Mouse (Mus musculus) myocyte (in vitro differentiated cells): ENCODE measurements at regions not wholly inside any gene's neighbourhood (a gene's known extent, or its start where the extent isn't known, plus 50 kb on each side); places are given as distances from the start of the nearest gene placed in this dataset.
A peak's percentile ranks its signal among the peaks of the same experiment; 100 is the strongest.

Experiments used
- H3K27me3 ChIP-seq: one replicate; pipeline ENCODE4 v1.6.1; 2011; ENCODE audit not compliant: control insufficient read depth, insufficient read depth, insufficient read length
- H3K36me3 ChIP-seq: one replicate; pipeline ENCODE4 v1.6.1; 2011; ENCODE audit not compliant: control insufficient read depth, insufficient read depth
- H3K4me2 ChIP-seq: one replicate; pipeline ENCODE4 v1.6.1; 2011; ENCODE audit warnings: low read depth, control low read depth
- H3K4me3 ChIP-seq: one replicate; pipeline ENCODE4 v1.5.1; 2011; ENCODE audit warnings: mild to moderate bottlenecking, control low read depth, moderate library complexity
- H3K79me2 ChIP-seq: one replicate; pipeline ENCODE4 v1.6.1; 2011; ENCODE audit not compliant: control insufficient read depth, insufficient read depth
- H3ac ChIP-seq: one replicate; pipeline ENCODE4 v1.6.1; 2011; ENCODE audit not compliant: control insufficient read depth, insufficient read length
- CEBPB ChIP-seq: IDR thresholded peaks from 2 replicates; pipeline ENCODE4 v1.6.1; 2011; ENCODE audit warnings: mild to moderate bottlenecking, moderate library complexity; ENCODE audit not compliant: poor library complexity, insufficient read depth, severe bottlenecking
- E2F4 ChIP-seq: IDR thresholded peaks from one replicate; pipeline ENCODE4 v1.6.1; 2011; ENCODE audit warnings: mild to moderate bottlenecking, control low read depth, moderate library complexity; ENCODE audit not compliant: insufficient read depth
- MAX ChIP-seq: IDR thresholded peaks from one replicate; pipeline ENCODE4 v1.6.1; 2011; ENCODE audit warnings: low read depth, mild to moderate bottlenecking, control low read depth
- MYOD1 ChIP-seq, 3 experiments: IDR thresholded peaks; one replicate each; pipeline ENCODE4 v1.6.1; 2011; ENCODE audit warnings: control low read depth in 2 of 3, low read depth in 2 of 3, mild to moderate bottlenecking in 2 of 3, moderate library complexity in 1 of 3; ENCODE audit not compliant: insufficient read length in 2 of 3, control insufficient read depth in 1 of 3
- MYOG ChIP-seq, 3 experiments: IDR thresholded peaks; one replicate each; pipeline ENCODE4 v1.6.1; 2011; ENCODE audit warnings: control low read depth in 2 of 3, low read depth in 2 of 3, mild to moderate bottlenecking in 2 of 3; ENCODE audit not compliant: insufficient read length in 2 of 3, control insufficient read depth in 1 of 3, insufficient read depth in 1 of 3
- POLR2A ChIP-seq: IDR thresholded peaks from one replicate; pipeline ENCODE4 v1.6.1; 2011; ENCODE audit warnings: low read depth, mild to moderate bottlenecking, control low read depth, moderate library complexity; ENCODE audit not compliant: insufficient read length
- POLR2AphosphoS2 ChIP-seq: IDR thresholded peaks from one replicate; pipeline ENCODE4 v1.6.1; 2011; ENCODE audit warnings: low read depth, control low read depth; ENCODE audit not compliant: insufficient read length
- REST ChIP-seq: IDR thresholded peaks from one replicate; pipeline ENCODE4 v1.6.1; 2011; ENCODE audit warnings: mild to moderate bottlenecking, control low read depth, moderate library complexity; ENCODE audit not compliant: insufficient read depth, insufficient read length
- SRF ChIP-seq: IDR thresholded peaks from one replicate; pipeline ENCODE4 v1.6.1; 2011; ENCODE audit warnings: low read depth; ENCODE audit not compliant: control insufficient read depth, insufficient read length
- TCF12 ChIP-seq: IDR thresholded peaks from one replicate; pipeline ENCODE4 v1.6.1; 2011; ENCODE audit warnings: mild to moderate bottlenecking, control low read depth; ENCODE audit not compliant: poor library complexity, insufficient read depth, severe bottlenecking
- TCF3 ChIP-seq: IDR thresholded peaks from one replicate; pipeline ENCODE4 v1.6.1; 2011; ENCODE audit warnings: low read depth, control low read depth; ENCODE audit not compliant: insufficient read length
- USF1 ChIP-seq: IDR thresholded peaks from one replicate; pipeline ENCODE4 v1.6.1; 2011; ENCODE audit warnings: low read depth, mild to moderate bottlenecking, control low read depth, moderate library complexity

DNA sequence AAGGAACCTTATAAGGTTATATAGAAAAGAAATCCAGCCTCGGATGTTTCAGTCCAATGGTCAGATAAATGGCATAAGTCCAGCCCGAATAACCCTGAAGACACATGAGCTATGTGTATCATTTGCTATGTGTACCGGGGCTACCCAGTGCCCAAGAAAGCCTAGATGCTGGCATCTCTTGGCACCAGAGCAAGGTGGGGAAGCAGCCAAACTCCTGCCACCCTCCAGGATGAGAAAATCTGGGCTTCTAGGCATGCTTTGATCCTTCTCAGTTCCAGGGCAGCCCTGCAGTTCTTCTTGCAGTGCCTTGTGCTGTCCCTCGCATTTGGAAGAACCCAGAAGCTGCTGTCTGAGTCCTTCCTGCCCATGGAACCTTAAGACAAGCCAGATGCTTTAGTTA is 149.8 kb upstream of the Ncam1 start:
- Histone ChIP-seq H3ac (no peak overlapping the region), H3K4me3 (no peak overlapping the region), H3K4me2 (no peak overlapping the region), H3K79me2 (no peaks in the 10 kb centered on the region), H3K27me3 (no peaks in the 10 kb centered on the region), H3K36me3 (no peaks in the 10 kb centered on the region)
- TF ChIP-seq USF1 (no peak), MYOG (IDR thresholded peaks at IDR 0.05; ENCODE audit: control insufficient read depth in 1 of 3, insufficient read depth in 1 of 3, insufficient read length in 2 of 3, low read depth in 2 of 3) (no peak)

DNA sequence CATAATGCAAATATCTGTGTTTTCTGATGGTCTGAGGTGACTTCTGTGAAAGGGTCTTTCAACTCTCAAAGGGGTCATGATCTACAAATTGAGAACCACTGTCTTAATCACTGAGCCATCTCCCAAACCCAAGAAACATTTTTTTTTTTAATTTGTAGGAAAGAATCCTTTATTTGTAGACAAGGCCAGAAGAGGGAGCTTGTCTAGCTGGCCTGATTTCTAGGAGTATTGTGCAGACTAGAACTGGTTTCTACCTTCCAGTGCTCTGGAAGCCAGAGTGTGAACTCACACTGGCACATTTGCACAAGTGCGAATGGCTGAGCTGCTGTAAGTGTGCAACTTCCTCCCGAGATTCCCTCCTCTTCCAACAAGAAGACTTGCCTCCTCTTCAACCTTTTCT is 148.1 kb upstream of the Ncam1 start:
- H3K79me2 ChIP-seq, result no peaks in the 10 kb centered on the region
- no peaks in the 10 kb centered on the region for H3K36me3 ChIP-seq
- TF ChIP-seq TCF12, result no peak
- TF ChIP-seq REST, result no peak
- no peak for TF ChIP-seq POLR2A
- no peak for TF ChIP-seq CEBPB
- no peak for TF ChIP-seq MYOG (IDR thresholded peaks at IDR 0.05; ENCODE audit: control insufficient read depth in 1 of 3, insufficient read depth in 1 of 3, insufficient read length in 2 of 3, low read depth in 2 of 3)
- TF ChIP-seq TCF3, result no peak
- no peak for TF ChIP-seq USF1
- no peak for TF ChIP-seq MYOD1 (IDR thresholded peaks at IDR 0.05; ENCODE audit: control insufficient read depth in 1 of 3, insufficient read length in 2 of 3, low read depth in 2 of 3)
- TF ChIP-seq POLR2AphosphoS2, result no peak
- no peak for TF ChIP-seq SRF
- TF ChIP-seq MAX, result no peak
- TF ChIP-seq E2F4, result no peak
- no peak overlapping the region for H3K4me3 ChIP-seq
- H3K27me3 ChIP-seq, result no peaks in the 10 kb centered on the region
- H3ac ChIP-seq, result no peak overlapping the region
- H3K4me2 ChIP-seq, result no peak overlapping the region

DNA sequence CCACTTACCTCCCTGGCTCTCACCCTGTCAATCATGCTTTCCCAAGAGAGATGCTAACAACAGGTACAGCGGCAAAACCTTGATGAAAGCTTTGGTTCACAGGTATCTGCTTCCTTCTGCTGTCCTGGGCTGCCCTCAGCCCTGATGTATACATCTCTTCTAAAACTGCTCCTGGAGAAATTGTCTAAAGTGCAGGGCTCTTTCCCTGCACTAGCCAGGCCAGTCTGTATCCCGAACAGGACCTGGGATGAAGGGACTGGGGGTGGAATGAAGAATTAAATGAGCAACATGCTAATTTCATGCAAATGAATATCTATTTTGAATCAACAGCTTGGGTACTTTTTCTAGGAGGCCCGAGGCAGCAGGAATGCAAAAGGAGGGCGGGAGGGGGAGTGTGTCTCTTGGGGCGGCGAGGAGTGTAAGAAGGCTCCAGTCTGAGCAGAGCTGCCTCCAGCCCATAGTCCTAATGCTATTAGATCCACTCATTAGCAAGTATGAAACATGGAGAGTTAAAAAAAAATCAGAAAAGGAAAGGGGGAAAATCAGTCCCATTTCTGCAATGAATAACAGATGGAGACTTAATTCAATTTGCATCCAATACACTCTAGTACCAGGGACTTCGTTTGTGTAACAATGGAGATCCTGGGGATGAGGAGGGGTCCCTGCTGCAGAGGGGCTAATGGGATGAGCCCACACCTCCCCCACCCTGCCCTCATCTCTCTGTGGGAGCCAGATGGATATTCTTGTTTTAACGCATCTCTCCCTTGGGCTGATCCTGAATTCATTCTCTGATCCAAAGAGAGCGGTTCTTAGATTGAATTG is 137.0 kb upstream of the Ncam1 start:
- H3K79me2 ChIP-seq, result no peaks in the 10 kb centered on the region

DNA sequence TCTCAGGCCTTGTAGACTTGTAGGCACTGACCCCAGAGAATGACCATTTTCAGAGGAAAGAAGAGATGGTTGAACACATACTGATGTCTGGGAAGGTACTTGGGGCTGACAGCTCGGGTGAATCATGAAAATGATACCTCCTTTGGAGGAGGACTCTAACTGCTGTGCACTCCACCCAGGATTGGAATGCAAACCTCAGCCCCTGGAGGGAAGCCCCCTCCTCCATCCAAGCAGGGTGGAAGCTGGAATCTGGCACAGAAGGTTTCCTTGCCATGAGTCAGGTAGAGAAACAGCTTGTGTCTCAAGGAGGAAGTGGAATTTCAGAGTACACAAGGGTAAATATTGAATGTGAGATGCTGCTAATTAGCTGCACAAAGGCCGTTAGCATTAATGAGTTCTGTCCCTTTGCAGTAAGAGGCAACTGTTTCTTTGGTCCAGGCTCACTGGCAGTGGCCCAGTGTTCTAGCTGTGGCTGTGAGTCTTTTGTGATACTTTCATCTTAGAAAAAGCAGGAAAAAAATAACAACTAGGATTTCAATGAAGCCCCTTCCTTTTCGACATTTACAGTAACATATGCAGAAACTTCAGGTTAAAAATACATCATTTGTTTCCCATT is 129.4 kb upstream of the Ncam1 start:
- H3K36me3 ChIP-seq, result no peaks in the 10 kb centered on the region
- H3K79me2 ChIP-seq, result no peaks in the 10 kb centered on the region
- TF ChIP-seq POLR2A (no peak), MYOG (IDR thresholded peaks at IDR 0.05; ENCODE audit: control insufficient read depth in 1 of 3, insufficient read depth in 1 of 3, insufficient read length in 2 of 3, low read depth in 2 of 3) (peak in 1 of 3 experiments; percentile 55)
- no peaks in the 10 kb centered on the region for H3K27me3 ChIP-seq
- H3ac ChIP-seq, result no peak overlapping the region
- H3K4me2 ChIP-seq, result peak overlapping the region; percentile 37
- no peak overlapping the region for H3K4me3 ChIP-seq

More for the DNA sequence above, 137.0 kb upstream of the Ncam1 start:
- Histone ChIP-seq H3K4me2 (no peak overlapping the region), H3K4me3 (no peak overlapping the region), H3ac (no peak overlapping the region), H3K27me3 (no peaks in the 10 kb centered on the region), H3K36me3 (no peaks in the 10 kb centered on the region)
- TF ChIP-seq REST (no peak), POLR2A (no peak), E2F4 (no peak), TCF12 (no peak), MYOD1 (IDR thresholded peaks at IDR 0.05; ENCODE audit: control insufficient read depth in 1 of 3, insufficient read length in 2 of 3, low read depth in 2 of 3) (no peak), SRF (no peak), POLR2AphosphoS2 (no peak), MAX (no peak), CEBPB (no peak), TCF3 (no peak), USF1 (no peak)

DNA sequence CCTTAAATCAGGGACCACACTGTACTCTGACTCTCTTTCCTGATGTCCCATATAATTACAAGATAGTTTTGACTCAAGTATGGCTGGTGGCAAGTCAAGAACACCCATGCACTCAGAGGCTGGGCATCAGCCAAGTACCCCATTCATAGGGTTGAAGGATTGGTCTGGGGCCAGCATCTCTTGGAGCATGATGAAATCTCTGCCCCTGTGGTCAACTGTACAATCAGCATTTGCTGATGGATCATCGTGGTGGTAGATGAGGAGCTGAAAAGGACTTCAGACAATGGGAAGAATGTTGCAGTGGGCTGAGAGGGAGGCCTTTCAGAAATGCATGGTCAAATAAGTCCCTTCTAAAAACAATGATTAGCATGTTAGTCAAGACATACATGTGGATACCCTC is 128.6 kb upstream of the Ncam1 start:
- H3K4me3 ChIP-seq, result no peak overlapping the region
- H3ac ChIP-seq, result no peak overlapping the region
- no peaks in the 10 kb centered on the region for H3K27me3 ChIP-seq
- no peaks in the 10 kb centered on the region for H3K79me2 ChIP-seq
- H3K4me2 ChIP-seq, result peak overlapping the region; percentile 37
- TF ChIP-seq MYOD1 (IDR thresholded peaks at IDR 0.05; ENCODE audit: control insufficient read depth in 1 of 3, insufficient read length in 2 of 3, low read depth in 2 of 3) (peak in 1 of 3 experiments; percentile 38), MYOG (IDR thresholded peaks at IDR 0.05; ENCODE audit: control insufficient read depth in 1 of 3, insufficient read depth in 1 of 3, insufficient read length in 2 of 3, low read depth in 2 of 3) (peak in 1 of 3 experiments; percentile 55), CEBPB (peak; percentile 89), TCF12 (no peak)
- no peaks in the 10 kb centered on the region for H3K36me3 ChIP-seq
